Mouse (Mus musculus): ENCODE results near the gene Hyal1. TPM values are rescaled to one million over a fixed set of nuclear protein-coding genes. Genes with fewer than 3 reads are reported as not detected.

Gene Hyal1
- total and polyA plus RNA-seq, 3 experiments = 0.40 to 0.59 TPM; not detected in 1

- H3K79me2 ChIP-seq (replicated peaks; ENCODE audit: control insufficient read depth, extremely low read depth, insufficient read depth, poor library complexity, severe bottlenecking) = no peaks in the 10 kb centered on the region; the same call in 1 of the 2 replicates
- DNase-seq (ENCODE audit: extremely low read depth) = no peak
- no peaks in the 10 kb centered on the region for H3K9me3 ChIP-seq (replicated peaks; ENCODE audit: low read length)
- H3K36me3 ChIP-seq (replicated peaks in 1 of 2; ENCODE audit: control insufficient read depth in 1 of 2, insufficient read depth in 1 of 2, low read length in 1 of 2) = peaks cover 37 to 62% of the 10 kb centered on the region in 2 experiments
- H3K4me1 ChIP-seq (ENCODE audit: control insufficient read depth in 1 of 2, insufficient read depth in 2 of 2) = peaks cover 19 to 47% of the 10 kb centered on the region in 2 experiments
- no peak for TF ChIP-seq ZC3H11A (IDR thresholded peaks at IDR 0.05; ENCODE audit: low read depth, low read length)
- TF ChIP-seq NELFE (IDR thresholded peaks at IDR 0.05; ENCODE audit: low read depth, low read length) = no peak
- peak; percentile 20; the same call in 1 of the 2 replicates for TF ChIP-seq USF1 (IDR thresholded peaks at IDR 0.05; ENCODE audit: low read depth, low read length)
- peak; percentile 83 for TF ChIP-seq MAX (IDR thresholded peaks at IDR 0.05; ENCODE audit: low read length)
- no peak for TF ChIP-seq CHD1 (IDR thresholded peaks at IDR 0.05; ENCODE audit: low read depth, low read length)
- TF ChIP-seq USF2 (conservative IDR thresholded peaks at IDR 0.05; ENCODE audit: low read depth, low read length) = no peak
- no peak for TF ChIP-seq JUND (conservative IDR thresholded peaks at IDR 0.05; ENCODE audit: low read depth, low read length)
- TF ChIP-seq MXI1 (IDR thresholded peaks at IDR 0.05; ENCODE audit: low read depth, low read length) = peak; percentile 96
- TF ChIP-seq JUN (IDR thresholded peaks at IDR 0.05; ENCODE audit: insufficient read depth, low read depth, low read length) = no peak
- 0 out of 2 replicates have a peak, but pooled peaks have one; percentile 4 for TF ChIP-seq TCF12 (IDR thresholded peaks at IDR 0.05; ENCODE audit: low read depth, low read length)
- no peak for TF ChIP-seq POLR2A (IDR thresholded peaks at IDR 0.05; ENCODE audit: low read depth, low read length)
- peak; percentile 83 for TF ChIP-seq BHLHE40 (IDR thresholded peaks at IDR 0.05; ENCODE audit: low read depth, low read length)
- TF ChIP-seq ZMIZ1 (IDR thresholded peaks at IDR 0.05; ENCODE audit: low read depth, low read length) = no peak
- no peak for TF ChIP-seq TBP (conservative IDR thresholded peaks at IDR 0.05; ENCODE audit: low read depth, low read length)
- peak; percentile 77; the same call in 1 of the 2 replicates for TF ChIP-seq CHD2 (IDR thresholded peaks at IDR 0.05; ENCODE audit: low read length)
- no peak for TF ChIP-seq ZNF384 (IDR thresholded peaks at IDR 0.05; ENCODE audit: low read depth, low read length)
- TF ChIP-seq IRF4 (IDR thresholded peaks at IDR 0.05; ENCODE audit: low read depth, low read length) = no peak
- TF ChIP-seq MAZ (IDR thresholded peaks at IDR 0.05; ENCODE audit: low read depth, low read length) = peak; percentile 68
- H3K4me3 ChIP-seq (replicated peaks in 1 of 3; ENCODE audit: low read depth in 2 of 3, low read length in 2 of 3, poor library complexity in 1 of 3) = peak overlapping the region; percentile 80 to 83 (median 80)
- no peaks in the 10 kb centered on the region for H3K27me3 ChIP-seq (replicated peaks)
- H3K4me2 ChIP-seq (ENCODE audit: insufficient read depth, low read depth, poor library complexity, severe bottlenecking) = peak overlapping the region; percentile 86
- no peak overlapping the region for H3K27ac ChIP-seq (ENCODE audit: insufficient read depth, low read depth)
- dilution Hi-C loops (cut with MboI; ENCODE audit: extremely low pct_ligation_motif_present, extremely low pct_unique_long_range_greater_than_20kb, low sequenced_read_pairs) (no loop called here), in situ Hi-C loops (cut with MboI; ENCODE audit: low pct_ligation_motif_present, low pct_unique_long_range_greater_than_20kb, low sequenced_read_pairs) (no loop called here)
- H3K9ac ChIP-seq (ENCODE audit: insufficient read depth, low read depth) = peak overlapping the region; percentile 79
These were observed 7.5 kb upstream of the Hyal1 start for GRCm38 (mm10) chr9:107569270-107569669.

GRCm38 (mm10) chr9:107570016-107570415 lies 6.7 kb upstream of the Hyal1 start:
- H3K9ac ChIP-seq (ENCODE audit: insufficient read depth, low read depth) = peak overlapping the region; percentile 79
- dilution Hi-C loops (cut with MboI; ENCODE audit: extremely low pct_ligation_motif_present, extremely low pct_unique_long_range_greater_than_20kb, low sequenced_read_pairs) (no loop called here), in situ Hi-C loops (cut with MboI; ENCODE audit: low pct_ligation_motif_present, low pct_unique_long_range_greater_than_20kb, low sequenced_read_pairs) (no loop called here)
- no peak for DNase-seq (ENCODE audit: extremely low read depth)
- H3K27me3 ChIP-seq (replicated peaks) = no peaks in the 10 kb centered on the region
- peak overlapping the region; percentile 80 to 83 (median 80) for H3K4me3 ChIP-seq (replicated peaks in 1 of 3; ENCODE audit: low read depth in 2 of 3, low read length in 2 of 3, poor library complexity in 1 of 3)
- no peak for TF ChIP-seq USF1 (IDR thresholded peaks at IDR 0.05; ENCODE audit: low read depth, low read length)
- TF ChIP-seq ZMIZ1 (IDR thresholded peaks at IDR 0.05; ENCODE audit: low read depth, low read length) = no peak
- no peak for TF ChIP-seq SMC3 (IDR thresholded peaks at IDR 0.05; ENCODE audit: low read depth, low read length)
- no peak for TF ChIP-seq MYC (IDR thresholded peaks at IDR 0.05; ENCODE audit: low read depth, low read length)
- no peak for TF ChIP-seq SIN3A (IDR thresholded peaks at IDR 0.05; ENCODE audit: low read length)
- TF ChIP-seq ELF1 (IDR thresholded peaks at IDR 0.05; ENCODE audit: low read depth, low read length) = no peak
- TF ChIP-seq CHD2 (IDR thresholded peaks at IDR 0.05; ENCODE audit: low read length) = no peak
- TF ChIP-seq ZNF384 (IDR thresholded peaks at IDR 0.05; ENCODE audit: low read depth, low read length) = no peak
- no peak for TF ChIP-seq TCF12 (IDR thresholded peaks at IDR 0.05; ENCODE audit: low read depth, low read length)
- no peak for TF ChIP-seq ETS1 (conservative IDR thresholded peaks at IDR 0.05; ENCODE audit: low read depth, low read length)
- TF ChIP-seq CTCF (conservative IDR thresholded peaks at IDR 0.05 in 1 of 2, IDR thresholded peaks at IDR 0.05 in 1 of 2; ENCODE audit: low read depth in 2 of 2, low read length in 2 of 2) = no peak
- no peak for TF ChIP-seq MEF2A (IDR thresholded peaks at IDR 0.05; ENCODE audit: borderline replicate concordance, low read depth, low read length)
- no peak for TF ChIP-seq NRF1 (IDR thresholded peaks at IDR 0.05; ENCODE audit: low read depth, low read length)
- no peak for TF ChIP-seq JUN (IDR thresholded peaks at IDR 0.05; ENCODE audit: insufficient read depth, low read depth, low read length)
- TF ChIP-seq IRF4 (IDR thresholded peaks at IDR 0.05; ENCODE audit: low read depth, low read length) = no peak
- H3K36me3 ChIP-seq (replicated peaks in 1 of 2; ENCODE audit: control insufficient read depth in 1 of 2, insufficient read depth in 1 of 2, low read length in 1 of 2) = peaks cover 30 to 57% of the 10 kb centered on the region in 2 experiments
- peaks cover 16 to 40% of the 10 kb centered on the region in 2 experiments for H3K4me1 ChIP-seq (ENCODE audit: control insufficient read depth in 1 of 2, insufficient read depth in 2 of 2)
- peak overlapping the region; percentile 86 for H3K4me2 ChIP-seq (ENCODE audit: insufficient read depth, low read depth, poor library complexity, severe bottlenecking)
- H3K79me2 ChIP-seq (replicated peaks; ENCODE audit: control insufficient read depth, extremely low read depth, insufficient read depth, poor library complexity, severe bottlenecking) = no peaks in the 10 kb centered on the region
- H3K27ac ChIP-seq (ENCODE audit: insufficient read depth, low read depth) = no peak overlapping the region
- H3K9me3 ChIP-seq (replicated peaks; ENCODE audit: low read length) = no peaks in the 10 kb centered on the region
